Mouse (Mus musculus) megakaryocyte, embryonic 14.5 days (primary cell): ENCODE results near the gene Uqcc2.

Experiments
- FLI1 ChIP-seq: IDR thresholded peaks from 2 replicates; pipeline ENCODE4 v1.6.1; 2012; ENCODE audit warnings: low read length, inconsistent platforms, mixed read lengths
- GATA1 ChIP-seq: IDR thresholded peaks from 3 replicates; pipeline ENCODE4 v1.6.1; 2012; ENCODE audit warnings: mixed read lengths, low read length, inconsistent platforms, borderline replicate concordance

DNA sequence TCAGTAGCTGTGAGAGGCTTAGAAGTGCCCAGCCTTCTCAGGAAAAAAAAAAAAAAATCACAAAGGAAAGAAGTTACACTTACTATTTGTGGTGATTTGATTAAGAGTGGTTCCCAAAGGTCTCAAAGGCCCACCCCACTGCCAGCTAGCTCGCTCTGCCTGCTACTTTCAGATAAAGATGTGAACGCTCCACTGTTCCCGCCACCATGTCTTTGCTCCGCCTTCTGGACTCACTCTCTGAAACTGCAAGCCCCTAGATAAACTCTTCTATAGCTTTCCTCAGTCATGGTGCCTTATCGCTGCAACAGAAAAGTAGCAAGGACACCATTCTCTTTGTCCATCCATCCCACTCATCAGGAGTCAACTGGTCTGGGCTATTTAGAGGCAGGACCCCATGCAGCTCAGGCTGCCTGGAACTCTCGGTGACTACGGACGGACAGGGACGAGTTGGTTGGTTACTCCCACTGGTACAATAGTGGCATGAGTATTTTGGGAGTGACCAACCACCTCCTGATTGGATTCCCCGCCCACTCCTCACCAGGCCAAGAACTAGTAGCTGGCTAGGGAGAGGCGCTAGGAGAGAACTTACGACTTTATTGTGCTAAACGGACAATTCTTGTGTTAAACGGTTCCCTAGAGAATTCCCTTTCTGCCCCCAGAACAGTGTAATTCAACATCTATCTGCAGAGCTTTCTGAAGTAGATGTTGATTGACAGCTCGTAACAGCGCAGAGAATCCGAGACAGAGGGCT lies 44.9 kb upstream of the Uqcc2 start:
- TF ChIP-seq GATA1 (no peak), FLI1 (no peak)
